Mouse (Mus musculus) heart, adult 11 months (tissue): ENCODE data around the gene Slc8a1.

Source experiments
- DNase-seq: peaks from one replicate; pipeline ENCODE4 v3.0.0; 2022

The Slc8a1 gene

GRCm38 (mm10) chr17:81416361-81417114 is 321.6 kb downstream of the Slc8a1 start:
- DNase-seq = peak; percentile 57

GRCm38 (mm10) chr17:81412736-81413135 is 325.4 kb downstream of the Slc8a1 start:
- peak; percentile 87 for DNase-seq

- no peak for DNase-seq
Measured at GRCm38 (mm10) chr17:81404225-81404624, 334.0 kb downstream of the Slc8a1 start.

- peak; percentile 95 for DNase-seq
Measured at GRCm38 (mm10) chr17:81403121-81403520, 335.1 kb downstream of the Slc8a1 start.

GRCm38 (mm10) chr17:81402636-81403035 is 335.5 kb downstream of the Slc8a1 start:
- DNase-seq = peak; percentile 98

- peak; percentile 66 for DNase-seq
Measured at GRCm38 (mm10) chr17:81400377-81400776, 337.8 kb downstream of the Slc8a1 start.

- peak; percentile 44 for DNase-seq
Measured at GRCm38 (mm10) chr17:81397434-81397833, 340.7 kb downstream of the Slc8a1 start.

GRCm38 (mm10) chr17:81394124-81394523 is 344.1 kb downstream of the Slc8a1 start:
- peak; percentile 68 for DNase-seq

GRCm38 (mm10) chr17:81393040-81393439 is 345.1 kb downstream of the Slc8a1 start:
- DNase-seq = peak; percentile 43

GRCm38 (mm10) chr17:81391478-81391877 is 346.7 kb downstream of the Slc8a1 start:
- DNase-seq = peak; percentile 76

- DNase-seq = peak; percentile 88
Measured at GRCm38 (mm10) chr17:81390790-81391189, 347.4 kb downstream of the Slc8a1 start.

GRCm38 (mm10) chr17:81386118-81386517 is 352.1 kb downstream of the Slc8a1 start:
- DNase-seq = no peak

- DNase-seq = peak; percentile 74
Measured at GRCm38 (mm10) chr17:81385476-81385875, 352.7 kb downstream of the Slc8a1 start.

GRCm38 (mm10) chr17:81383461-81383860 is 354.7 kb downstream of the Slc8a1 start:
- peak; percentile 84 for DNase-seq

GRCm38 (mm10) chr17:81378436-81378835 is 359.7 kb downstream of the Slc8a1 start:
- DNase-seq = no peak

GRCm38 (mm10) chr17:81377757-81378299 is 360.3 kb downstream of the Slc8a1 start:
- DNase-seq = peak; percentile 87

GRCm38 (mm10) chr17:81377195-81377594 is 361.0 kb downstream of the Slc8a1 start:
- no peak for DNase-seq

GRCm38 (mm10) chr17:81375901-81376300 is 362.3 kb downstream of the Slc8a1 start:
- no peak for DNase-seq

- no peak for DNase-seq
Measured at GRCm38 (mm10) chr17:81369036-81369435, 369.1 kb downstream of the Slc8a1 start.

GRCm38 (mm10) chr17:81368503-81368902 is 369.7 kb downstream of the Slc8a1 start:
- DNase-seq = no peak

- DNase-seq = no peak
Measured at GRCm38 (mm10) chr17:81363368-81363767, 374.8 kb downstream of the Slc8a1 start.

- DNase-seq = no peak
Measured at GRCm38 (mm10) chr17:81360571-81360970, 377.6 kb downstream of the Slc8a1 start.

- no peak for DNase-seq
Measured at GRCm38 (mm10) chr17:81360032-81360431, 378.1 kb downstream of the Slc8a1 start.

- DNase-seq = no peak
Measured at GRCm38 (mm10) chr17:81336024-81336754, 402.0 kb downstream of the Slc8a1 start.
